ENCODE assay signal across 8 mouse cellular contexts in genomic region chr9:114400949-114401684, GRCm38 (mm10). TPM values are rescaled to one million over a fixed set of nuclear protein-coding genes. Genes with fewer than 3 reads are reported as not detected.
A peak's percentile ranks its signal among the peaks of the same experiment; 100 is the strongest.
DNase-seq lines count a peak whose midpoint lies in the region; ATAC-seq lines count a peak whose summit lies in the region.

Gene Glb1 (plus strand): TSS chr9:114401076.
Gene Tmppe (plus strand): TSS chr9:114401105.

- intact Hi-C loops in left cerebral cortex, postnatal 10 days (cut with DNase I): no loop called here

- no peaks in the 10 kb centered on the region for H3K9me3 ChIP-seq in intestine, embryonic 14.5 days (ENCODE audit: control insufficient read depth, low read length)

- H3K36me3 ChIP-seq in intestine, embryonic 14.5 days (ENCODE audit: control insufficient read depth, insufficient read depth, low read length): peaks cover 15% of the 10 kb centered on the region

- peaks cover 8% of the 10 kb centered on the region; the same call in 1 of the 2 replicates for H3K4me1 ChIP-seq in intestine, embryonic 14.5 days (replicated peaks; ENCODE audit: control insufficient read depth, insufficient read depth, low read length)

- H3K4me3 ChIP-seq in intestine, embryonic 14.5 days (ENCODE audit: low read depth, low read length): peak within 1 kb of the TSS; percentile 91

- peak; percentile 97 for ATAC-seq in intestine, embryonic 14.5 days (replicated peaks; ENCODE audit: low FRiP score, low TSS enrichment, low read depth)
- ATAC-seq in megakaryocyte progenitor cell, adult 5-6 weeks (replicated peaks; ENCODE audit: poor library complexity): peak; percentile 79

- no peaks in the 10 kb centered on the region for H3K27me3 ChIP-seq in intestine, embryonic 14.5 days (replicated peaks; ENCODE audit: control insufficient read depth, insufficient read depth, low read length)

- peak within 1 kb of the TSS; percentile 54 for H3K4me2 ChIP-seq in intestine, embryonic 14.5 days (ENCODE audit: low read length)

- peak; percentile 74 to 75 for DNase-seq in adrenal gland, adult 18-20 months (ENCODE audit: low spot score in 2 of 2)
- peak; percentile 93 for DNase-seq in embryo, embryonic 11 days
- peak; percentile 81 for DNase-seq in gastrocnemius, postnatal 25 days
- DNase-seq in intestine, embryonic 14.5 days (ENCODE audit: low spot score): peak; percentile 94
- peak; percentile 77 to 90 for DNase-seq in left cerebral cortex, postnatal 10 days (ENCODE audit: extremely low spot score in 1 of 2, low spot score in 2 of 2)
- DNase-seq in right cerebral cortex, postnatal 14 days: peak; percentile 74
- DNase-seq in urinary bladder, postnatal 25 days (ENCODE audit: low spot score): peak; percentile 64

- peak within 1 kb of the TSS; percentile 92 for H3K27ac ChIP-seq in intestine, embryonic 14.5 days (ENCODE audit: low read depth)

- H3K9ac ChIP-seq in intestine, embryonic 14.5 days (ENCODE audit: low read length): peak within 1 kb of the TSS; percentile 88

- under 1% methylated on average over 73 of the region's 73 CpGs for WGBS in intestine, embryonic 14.5 days

RNA-seq across cellular contexts. Expression of gene Glb1, which starts in this region (rescaled TPM):
- 10 to 100 TPM; 22.9 to 29.5 TPM for total RNA-seq in adrenal gland, adult 18-20 months (2021)
- total RNA-seq in gastrocnemius, postnatal 25 days (2021): 1 to 10 TPM; 3.9 to 5.4 TPM
- polyA plus RNA-seq in intestine, embryonic 14.5 days (2014; fragmentation: Nextera tagmentation; extraction: Ambion mirVana): 72.0 and 76.0 TPM in 2 replicates
- 10 to 100 TPM; 32.2 to 34.3 TPM for total RNA-seq in left cerebral cortex, postnatal 10 days (2021)
- total RNA-seq in megakaryocyte progenitor cell, adult 5-6 weeks (2015): 40.1 and 42.1 TPM in 2 replicates
- total RNA-seq in megakaryocyte progenitor cell, adult 5-6 weeks (2017): 36.3 and 38.4 TPM in 2 replicates

RNA-seq across cellular contexts. Expression of gene Tmppe, which starts in this region (rescaled TPM):
- total RNA-seq in adrenal gland, adult 18-20 months (2021): 1 to 10 TPM; 5.4 to 6.3 TPM
- total RNA-seq in gastrocnemius, postnatal 25 days (2021): 1 to 10 TPM; 1.4 to 1.5 TPM
- polyA plus RNA-seq in intestine, embryonic 14.5 days (2014; fragmentation: Nextera tagmentation; extraction: Ambion mirVana): 5.1 and 5.5 TPM in 2 replicates
- 1 to 10 TPM; 9.4 to 10.0 TPM for total RNA-seq in left cerebral cortex, postnatal 10 days (2021)
- total RNA-seq in megakaryocyte progenitor cell, adult 5-6 weeks (2015): 2.4 and 3.4 TPM in 2 replicates
- 4.6 and 5.0 TPM in 2 replicates for total RNA-seq in megakaryocyte progenitor cell, adult 5-6 weeks (2017)

Comparison
In these comparisons a context has a peak if more than half of its experiments do, and no peak if none do; other contexts are left out.
1. Peak in every context shown above with its lines: DNase-seq, ATAC-seq, H3K4me3 ChIP-seq and H3K27ac ChIP-seq.